Mouse (Mus musculus) heart, postnatal 0 days (tissue): ENCODE data around the gene Elavl3. TPM values are rescaled to one million over a fixed set of nuclear protein-coding genes. Genes with fewer than 3 reads are reported as not detected.

ENCODE experiments used
- ATAC-seq: fragments of 200-750 bp; cut with Nextera tagmentation; 2 replicates; pipeline ENCODE4 v1.8.0; 2017; ENCODE audit warnings: low read depth, moderate number of reproducible peaks, moderate library complexity; ENCODE audit not compliant: insufficient read depth
- DNase-seq: peaks from one replicate; pipeline ENCODE4 v3.0.0-alpha.2; 2016; ENCODE audit warnings: low spot score
- H3K27ac ChIP-seq: fragments of 300-500 bp; sonication (generic); 2 replicates; pipeline ENCODE4 v1.5.1; 2014; ENCODE audit warnings: low read depth, mild to moderate bottlenecking
- H3K27me3 ChIP-seq: fragments of 300-500 bp; sonication (generic); 2 replicates; pipeline ENCODE4 v1.6.1; 2014; ENCODE audit warnings: low read length, mixed read lengths; ENCODE audit not compliant: control insufficient read depth, insufficient read depth
- H3K36me3 ChIP-seq: fragments of 300-500 bp; sonication (generic); replicated peaks from 2 replicates; pipeline ENCODE4 v1.6.1; 2014; ENCODE audit warnings: low read length, mixed read lengths; ENCODE audit not compliant: control insufficient read depth, insufficient read depth
- H3K4me1 ChIP-seq: fragments of 300-500 bp; sonication (generic); 2 replicates; pipeline ENCODE4 v1.6.1; 2014; ENCODE audit warnings: antibody characterized with exemption; ENCODE audit not compliant: control insufficient read depth, insufficient read depth
- H3K4me2 ChIP-seq: fragments of 300-500 bp; sonication (generic); 2 replicates; pipeline ENCODE4 v1.6.1; 2014; ENCODE audit warnings: low read depth, mild to moderate bottlenecking, low read length, moderate library complexity
- H3K4me3 ChIP-seq: fragments of 300-500 bp; sonication (generic); 2 replicates; pipeline ENCODE4 v1.5.1; 2014; ENCODE audit warnings: low read depth, low read length
- H3K9ac ChIP-seq: fragments of 300-500 bp; sonication (generic); replicated peaks from 2 replicates; pipeline ENCODE4 v1.6.1; 2014; ENCODE audit warnings: low read depth, low read length, mixed read lengths
- H3K9me3 ChIP-seq: fragments of 300-500 bp; sonication (generic); replicated peaks from 2 replicates; pipeline ENCODE4 v1.6.1; 2016; ENCODE audit warnings: low read length; ENCODE audit not compliant: control insufficient read depth
- CTCF ChIP-seq: IDR thresholded peaks from 2 replicates; pipeline ENCODE4 v1.5.1; 2016; ENCODE audit warnings: antibody characterized with exemption, control low read depth, low read depth
- EP300 ChIP-seq: IDR thresholded peaks from 2 replicates; pipeline ENCODE4 v1.6.1; 2016; ENCODE audit warnings: antibody characterized with exemption, low read depth
- WGBS: fragments of 180-500 bp; shearing (Covaris S2); extraction: QIAGEN DNeasy Blood & Tissue Kit; methylation state at CpG from one replicate; pipeline ENCODE4 v1.1.7; 2014; 5-methylcytosine and 5-hydroxymethylcytosine counted together
- polyA plus RNA-seq: library from polyadenylated mRNA; unstranded; fragments of >200 nt; fragmentation: Nextera tagmentation; extraction: Ambion mirVana; gene quantifications from 2 replicates; pipeline ENCODE4 v1.2.1, GENCODE M21; 2015
- total RNA-seq: library from RNA; depleted of rRNA; stranded (reverse); fragments of >200 nt; gene quantifications from 2 replicates; pipeline ENCODE4 v1.2.3, GENCODE M21; 2014; ENCODE audit warnings: low replicate concordance; rRNA removed

The Elavl3 gene
- total and polyA plus RNA-seq, 2 experiments from 2014 or later, result 0.15 TPM; not detected in 1

DNA sequence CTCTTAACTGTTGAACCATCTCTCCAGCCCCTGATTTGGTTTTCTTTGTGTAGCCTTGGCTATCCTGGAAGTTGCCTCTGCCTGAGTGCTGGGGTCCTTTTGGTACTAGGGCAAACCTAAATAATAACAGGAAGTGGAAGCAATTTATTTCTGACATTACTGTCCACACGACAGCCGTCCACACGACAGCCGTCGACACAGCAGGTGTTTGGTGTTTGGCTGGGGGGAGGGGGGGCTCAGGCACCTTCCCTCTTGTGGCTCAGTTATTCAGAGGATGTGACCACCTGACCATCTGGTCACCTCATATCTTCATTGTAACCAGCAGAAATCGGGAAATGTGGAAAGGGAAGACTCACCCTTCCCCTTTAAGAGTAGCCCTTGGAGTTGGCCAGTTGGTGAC is 82.9 kb downstream of the Elavl3 start:
- Histone ChIP-seq H3K27me3 (no peaks in the 10 kb centered on the region), H3K27ac (no peak overlapping the region), H3K4me1 (no peaks in the 10 kb centered on the region), H3K4me3 (no peak overlapping the region), H3K9ac (no peak overlapping the region), H3K36me3 (no peaks in the 10 kb centered on the region), H3K4me2 (no peak overlapping the region), H3K9me3 (no peaks in the 10 kb centered on the region)
- WGBS, result 36% methylated on average over 6 of the region's 6 CpGs
- no peak for ATAC-seq
- no peak for DNase-seq
- TF ChIP-seq EP300 (no peak), CTCF (no peak)

Other genes with a start within 250 kb of the Elavl3 start
- gene Angptl8, start 216.5 kb downstream of the Elavl3 start, total RNA-seq, result not detected in 2 replicates
- 0.55 and 0.69 TPM in 2 replicates for gene Angptl8, start 216.5 kb downstream of the Elavl3 start, polyA plus RNA-seq
- 38.5 and 65.3 TPM in 2 replicates for gene Dock6, start 199.4 kb downstream of the Elavl3 start, total RNA-seq
- gene Dock6, start 199.4 kb downstream of the Elavl3 start, polyA plus RNA-seq, result 19.1 and 22.7 TPM in 2 replicates
- 8.9 and 11.2 TPM in 2 replicates for gene Rab3d, start 133.8 kb downstream of the Elavl3 start, total RNA-seq
- gene Rab3d, start 133.8 kb downstream of the Elavl3 start, polyA plus RNA-seq, result 7.7 and 7.9 TPM in 2 replicates
- gene Ccdc159, start 124.6 kb downstream of the Elavl3 start, total RNA-seq, result 0.88 TPM in 1 of 2 replicates, not detected in the other
- 0.77 and 0.97 TPM in 2 replicates for gene Ccdc159, start 124.6 kb downstream of the Elavl3 start, polyA plus RNA-seq
- gene Tmem205, start 124.5 kb downstream of the Elavl3 start, total RNA-seq, result 52.6 and 53.9 TPM in 2 replicates
- gene Tmem205, start 124.5 kb downstream of the Elavl3 start, polyA plus RNA-seq, result 44.8 and 47.2 TPM in 2 replicates
- gene Plppr2, start 115.0 kb downstream of the Elavl3 start, total RNA-seq, result 2.6 and 6.4 TPM in 2 replicates
- gene Plppr2, start 115.0 kb downstream of the Elavl3 start, polyA plus RNA-seq, result 0.86 and 1.4 TPM in 2 replicates
- 14.3 and 19.5 TPM in 2 replicates for gene Swsap1, start 96.3 kb downstream of the Elavl3 start, total RNA-seq
- 4.6 and 5.1 TPM in 2 replicates for gene Swsap1, start 96.3 kb downstream of the Elavl3 start, polyA plus RNA-seq
- gene Epor, start 88.5 kb downstream of the Elavl3 start, total RNA-seq, result 0.27 and 2.8 TPM in 2 replicates
- 2.6 and 3.4 TPM in 2 replicates for gene Epor, start 88.5 kb downstream of the Elavl3 start, polyA plus RNA-seq
- gene Rgl3, start 62.6 kb downstream of the Elavl3 start, total RNA-seq, result 0.39 and 11.4 TPM in 2 replicates
- 0.63 and 0.75 TPM in 2 replicates for gene Rgl3, start 62.6 kb downstream of the Elavl3 start, polyA plus RNA-seq
- 0.15 TPM in 1 of 2 replicates, not detected in the other for gene Ccdc151, start 49.4 kb downstream of the Elavl3 start, total RNA-seq
- gene Ccdc151, start 49.4 kb downstream of the Elavl3 start, polyA plus RNA-seq, result 0.12 and 0.18 TPM in 2 replicates
- 49.0 and 58.2 TPM in 2 replicates for gene Prkcsh, start 49.2 kb downstream of the Elavl3 start, total RNA-seq
- gene Prkcsh, start 49.2 kb downstream of the Elavl3 start, polyA plus RNA-seq, result 33.7 and 34.6 TPM in 2 replicates
- not detected in 2 replicates for gene Gm49318, start 19.2 kb upstream of the Elavl3 start, total RNA-seq
- gene Gm49318, start 19.2 kb upstream of the Elavl3 start, polyA plus RNA-seq, result not detected in 2 replicates
- gene Zfp653, start 19.4 kb upstream of the Elavl3 start, total RNA-seq, result 26.1 and 27.4 TPM in 2 replicates
- 4.0 and 4.3 TPM in 2 replicates for gene Zfp653, start 19.4 kb upstream of the Elavl3 start, polyA plus RNA-seq
- 106 and 138 TPM in 2 replicates for gene Ecsit, start 33.4 kb upstream of the Elavl3 start, total RNA-seq
- gene Ecsit, start 33.4 kb upstream of the Elavl3 start, polyA plus RNA-seq, result 80.1 and 82.0 TPM in 2 replicates
- 56.3 and 305 TPM in 2 replicates for gene Cnn1, start 47.2 kb upstream of the Elavl3 start, total RNA-seq
- 41.3 and 53.5 TPM in 2 replicates for gene Cnn1, start 47.2 kb upstream of the Elavl3 start, polyA plus RNA-seq
- 86.6 and 132 TPM in 2 replicates for gene Elof1, start 65.1 kb upstream of the Elavl3 start, total RNA-seq
- gene Elof1, start 65.1 kb upstream of the Elavl3 start, polyA plus RNA-seq, result 82.3 and 89.1 TPM in 2 replicates
- 0.77 and 4.4 TPM in 2 replicates for gene Acp5, start 83.7 kb upstream of the Elavl3 start, total RNA-seq
- 2.0 TPM in 2 replicates for gene Acp5, start 83.7 kb upstream of the Elavl3 start, polyA plus RNA-seq
- 7.4 and 28.1 TPM in 2 replicates for gene Pigyl, start 104.8 kb upstream of the Elavl3 start, total RNA-seq
- gene Pigyl, start 104.8 kb upstream of the Elavl3 start, polyA plus RNA-seq, result 61.7 and 68.1 TPM in 2 replicates
- gene Zfp872, start 136.1 kb upstream of the Elavl3 start, total RNA-seq, result not detected in 2 replicates
- not detected in 2 replicates for gene Zfp872, start 136.1 kb upstream of the Elavl3 start, polyA plus RNA-seq
- gene Zfp809, start 173.7 kb upstream of the Elavl3 start, total RNA-seq, result 7.5 and 12.6 TPM in 2 replicates
- gene Zfp809, start 173.7 kb upstream of the Elavl3 start, polyA plus RNA-seq, result 14.6 and 16.7 TPM in 2 replicates
- gene Zfp599, start 207.9 kb upstream of the Elavl3 start, total RNA-seq, result 0.50 and 1.5 TPM in 2 replicates
- gene Zfp599, start 207.9 kb upstream of the Elavl3 start, polyA plus RNA-seq, result 1.7 TPM in 2 replicates